Mouse (Mus musculus) cerebellum, adult 11 months (tissue): ENCODE results near the gene Gm20431.
A peak's percentile ranks its signal among the peaks of the same experiment; 100 is the strongest.

Source experiments
- DNase-seq: peaks from one replicate; pipeline ENCODE4 v3.0.0; 2022

Gm20431 gene

GRCm38 (mm10) chr2:167596726-167597491, 64.4 kb downstream of the Gm20431 start:
- DNase-seq: no peak

GRCm38 (mm10) chr2:167596262-167596661, 65.0 kb downstream of the Gm20431 start:
- no peak for DNase-seq

GRCm38 (mm10) chr2:167595761-167596171, 65.5 kb downstream of the Gm20431 start:
- no peak for DNase-seq

GRCm38 (mm10) chr2:167594444-167594934, 66.8 kb downstream of the Gm20431 start:
- DNase-seq: peak; percentile 23

- no peak for DNase-seq
Measured at GRCm38 (mm10) chr2:167593551-167594250, 67.6 kb downstream of the Gm20431 start.

- no peak for DNase-seq
Measured at GRCm38 (mm10) chr2:167588774-167589577, 72.3 kb downstream of the Gm20431 start.

- DNase-seq: no peak
Measured at GRCm38 (mm10) chr2:167586976-167587375, 74.3 kb downstream of the Gm20431 start.

- no peak for DNase-seq
Measured at GRCm38 (mm10) chr2:167586041-167586440, 75.3 kb downstream of the Gm20431 start.

GRCm38 (mm10) chr2:167585273-167585672, 76.0 kb downstream of the Gm20431 start:
- DNase-seq: no peak

GRCm38 (mm10) chr2:167583161-167583952, 77.9 kb downstream of the Gm20431 start:
- DNase-seq: no peak

GRCm38 (mm10) chr2:167578521-167578920, 82.8 kb downstream of the Gm20431 start:
- DNase-seq: no peak

GRCm38 (mm10) chr2:167577186-167577785, 84.0 kb downstream of the Gm20431 start:
- no peak for DNase-seq

GRCm38 (mm10) chr2:167576121-167576620, 85.1 kb downstream of the Gm20431 start:
- DNase-seq: no peak

- no peak for DNase-seq
Measured at GRCm38 (mm10) chr2:167575581-167575980, 85.7 kb downstream of the Gm20431 start.

GRCm38 (mm10) chr2:167574814-167575213, 86.5 kb downstream of the Gm20431 start:
- no peak for DNase-seq

GRCm38 (mm10) chr2:167571442-167572220, 89.7 kb downstream of the Gm20431 start:
- no peak for DNase-seq

- no peak for DNase-seq
Measured at GRCm38 (mm10) chr2:167570815-167571214, 90.5 kb downstream of the Gm20431 start.

GRCm38 (mm10) chr2:167569934-167570651, 91.2 kb downstream of the Gm20431 start:
- DNase-seq: no peak

GRCm38 (mm10) chr2:167568112-167568511, 93.2 kb downstream of the Gm20431 start:
- no peak for DNase-seq

- no peak for DNase-seq
Measured at GRCm38 (mm10) chr2:167565682-167566081, 95.6 kb downstream of the Gm20431 start.
